Mouse (Mus musculus): Measurements from ENCODE around the gene Gna14.

DNA sequence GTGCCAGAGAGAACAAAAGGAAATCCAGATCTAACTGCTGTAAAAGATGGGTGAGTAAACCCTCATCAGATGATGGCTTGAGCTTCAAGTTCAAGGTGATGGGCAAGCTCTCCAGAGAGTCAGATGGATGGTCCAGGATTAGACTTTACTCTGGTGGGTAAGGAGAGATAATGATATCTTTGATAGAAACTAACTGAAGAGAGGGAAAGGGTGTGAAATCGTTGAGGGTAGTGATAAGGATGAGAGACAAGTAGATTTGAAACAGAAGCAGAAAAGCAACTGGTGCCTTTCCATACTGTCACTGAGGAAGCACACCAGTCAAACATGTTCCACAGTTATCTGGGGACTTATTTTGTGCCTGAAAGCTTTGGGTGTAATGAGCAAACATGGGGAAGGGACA is 56.9 kb downstream of the Gna14 start:
- TF ChIP-seq CTCF (IDR thresholded peaks at IDR 0.05; ENCODE audit: low read depth) (no peak), EP300 (IDR thresholded peaks at IDR 0.05; ENCODE audit: low read depth) (peak; percentile 44; the same call in 1 of the 2 replicates)

All from liver, postnatal 0 days (tissue).